Mouse (Mus musculus): ENCODE measurements around the gene Tfeb. TPM values are rescaled to one million over a fixed set of nuclear protein-coding genes. Genes with fewer than 3 reads are reported as not detected.

Tfeb gene
- polyA plus RNA-seq, 1 experiment from 2014 or later = 5.3 TPM

GRCm38 (mm10) chr17:47698156-47698555 lies 38.7 kb upstream of the Tfeb start:
- Histone ChIP-seq H3K9ac (no peak overlapping the region), H3K9me3 (replicated peaks) (no peaks in the 10 kb centered on the region), H3K27ac (replicated peaks) (no peak overlapping the region), H3K4me1 (replicated peaks) (peaks cover 38% of the 10 kb centered on the region), H3K4me3 (replicated peaks) (no peak overlapping the region), H3K4me2 (no peak overlapping the region), H3K27me3 (peaks cover 68% of the 10 kb centered on the region), H3K36me3 (replicated peaks) (no peaks in the 10 kb centered on the region)
- ATAC-seq (ENCODE audit: insufficient read depth) = no peak
- 69% methylated on average over 10 of the region's 10 CpGs for WGBS (ENCODE audit: insufficient replicate concordance)

GRCm38 (mm10) chr17:47699055-47699454 lies 37.8 kb upstream of the Tfeb start:
- Histone ChIP-seq H3K27ac (replicated peaks) (peak overlapping the region; percentile 41; the same call in 1 of the 2 replicates), H3K9me3 (replicated peaks) (no peaks in the 10 kb centered on the region), H3K4me2 (no peak overlapping the region), H3K9ac (no peak overlapping the region), H3K27me3 (peaks cover 67% of the 10 kb centered on the region), H3K36me3 (replicated peaks) (no peaks in the 10 kb centered on the region), H3K4me3 (replicated peaks) (no peak overlapping the region), H3K4me1 (replicated peaks) (peaks cover 33% of the 10 kb centered on the region)
- ATAC-seq (ENCODE audit: insufficient read depth) = no peak
- 60% methylated on average over 2 of the region's 2 CpGs for WGBS (ENCODE audit: insufficient replicate concordance)

- Histone ChIP-seq H3K4me2 (no peak overlapping the region), H3K4me3 (replicated peaks) (no peak overlapping the region), H3K27ac (replicated peaks) (no peak overlapping the region), H3K4me1 (replicated peaks) (peaks cover 14% of the 10 kb centered on the region), H3K9me3 (replicated peaks) (no peaks in the 10 kb centered on the region), H3K36me3 (replicated peaks) (no peaks in the 10 kb centered on the region), H3K27me3 (peaks cover 63% of the 10 kb centered on the region), H3K9ac (no peak overlapping the region)
- WGBS (ENCODE audit: insufficient replicate concordance) = 68% methylated on average over 9 of the region's 9 CpGs
- no peak for ATAC-seq (ENCODE audit: insufficient read depth)
Measured at GRCm38 (mm10) chr17:47701793-47702192, 35.0 kb upstream of the Tfeb start.

- H3K27ac ChIP-seq (replicated peaks) = no peak overlapping the region
- 40% methylated on average over 28 of the region's 28 CpGs for WGBS (ENCODE audit: insufficient replicate concordance)
- H3K4me1 ChIP-seq (replicated peaks) = peaks cover 14% of the 10 kb centered on the region
- H3K4me2 ChIP-seq = no peak overlapping the region
- ATAC-seq (ENCODE audit: insufficient read depth) = no peak; the same call in 1 of the 2 replicates
- H3K9ac ChIP-seq = no peak overlapping the region
- no peaks in the 10 kb centered on the region for H3K9me3 ChIP-seq (replicated peaks)
- H3K27me3 ChIP-seq = peaks cover 60% of the 10 kb centered on the region
- no peaks in the 10 kb centered on the region for H3K36me3 ChIP-seq (replicated peaks)
- no peak overlapping the region for H3K4me3 ChIP-seq (replicated peaks)
Measured at GRCm38 (mm10) chr17:47702548-47703345, 34.1 kb upstream of the Tfeb start.

- peaks cover 14% of the 10 kb centered on the region for H3K4me1 ChIP-seq (replicated peaks)
- H3K9ac ChIP-seq = no peak overlapping the region
- no peak for ATAC-seq (ENCODE audit: insufficient read depth)
- no peaks in the 10 kb centered on the region for H3K36me3 ChIP-seq (replicated peaks)
- no peaks in the 10 kb centered on the region for H3K9me3 ChIP-seq (replicated peaks)
- no peak overlapping the region for H3K4me2 ChIP-seq
- no peak overlapping the region for H3K27ac ChIP-seq (replicated peaks)
- H3K4me3 ChIP-seq (replicated peaks) = no peak overlapping the region
- peaks cover 55% of the 10 kb centered on the region for H3K27me3 ChIP-seq
- 28% methylated on average over 20 of the region's 20 CpGs for WGBS (ENCODE audit: insufficient replicate concordance)
Measured at GRCm38 (mm10) chr17:47703556-47703955, 33.3 kb upstream of the Tfeb start.

- no peaks in the 10 kb centered on the region for H3K36me3 ChIP-seq (replicated peaks)
- H3K27me3 ChIP-seq = peaks cover 55% of the 10 kb centered on the region
- no peak for ATAC-seq (ENCODE audit: insufficient read depth)
- H3K4me3 ChIP-seq (replicated peaks) = no peak overlapping the region
- H3K4me1 ChIP-seq (replicated peaks) = peaks cover 19% of the 10 kb centered on the region
- no peak overlapping the region for H3K27ac ChIP-seq (replicated peaks)
- no peaks in the 10 kb centered on the region for H3K9me3 ChIP-seq (replicated peaks)
- WGBS (ENCODE audit: insufficient replicate concordance) = 67% methylated on average over 4 of the region's 4 CpGs
- H3K4me2 ChIP-seq = no peak overlapping the region
- no peak overlapping the region for H3K9ac ChIP-seq
Measured at GRCm38 (mm10) chr17:47704692-47705091, 32.1 kb upstream of the Tfeb start.

GRCm38 (mm10) chr17:47706196-47706595 lies 30.6 kb upstream of the Tfeb start:
- Histone ChIP-seq H3K27me3 (peaks cover 55% of the 10 kb centered on the region), H3K4me1 (replicated peaks) (0 out of 2 replicates have a peak, but pooled peaks cover 11% of the 10 kb centered on the region), H3K27ac (replicated peaks) (no peak overlapping the region), H3K9ac (no peak overlapping the region), H3K4me3 (replicated peaks) (no peak overlapping the region), H3K9me3 (replicated peaks) (no peaks in the 10 kb centered on the region), H3K36me3 (replicated peaks) (no peaks in the 10 kb centered on the region), H3K4me2 (no peak overlapping the region)
- ATAC-seq (ENCODE audit: insufficient read depth) = no peak
- 65% methylated on average over 1 of the region's 1 CpGs for WGBS (ENCODE audit: insufficient replicate concordance)

- no peak for ATAC-seq (ENCODE audit: insufficient read depth)
- H3K9me3 ChIP-seq (replicated peaks) = no peaks in the 10 kb centered on the region
- H3K27ac ChIP-seq (replicated peaks) = no peak overlapping the region
- peaks cover 40% of the 10 kb centered on the region for H3K27me3 ChIP-seq
- no peak overlapping the region for H3K9ac ChIP-seq
- no peak overlapping the region for H3K4me3 ChIP-seq (replicated peaks)
- H3K4me1 ChIP-seq (replicated peaks) = peaks cover 11% of the 10 kb centered on the region; the same call in 1 of the 2 replicates
- H3K4me2 ChIP-seq = no peak overlapping the region
- no peaks in the 10 kb centered on the region for H3K36me3 ChIP-seq (replicated peaks)
- 53% methylated on average over 3 of the region's 3 CpGs for WGBS (ENCODE audit: insufficient replicate concordance)
Measured at GRCm38 (mm10) chr17:47707961-47708360, 28.9 kb upstream of the Tfeb start.

- Histone ChIP-seq H3K9ac (no peak overlapping the region), H3K9me3 (replicated peaks) (no peaks in the 10 kb centered on the region), H3K36me3 (replicated peaks) (no peaks in the 10 kb centered on the region), H3K27me3 (peaks cover 30% of the 10 kb centered on the region), H3K4me1 (replicated peaks) (peaks cover 11% of the 10 kb centered on the region; the same call in 1 of the 2 replicates), H3K4me2 (no peak overlapping the region), H3K4me3 (replicated peaks) (no peak overlapping the region), H3K27ac (replicated peaks) (no peak overlapping the region)
- no peak for ATAC-seq (ENCODE audit: insufficient read depth)
- WGBS (ENCODE audit: insufficient replicate concordance) = 63% methylated on average over 4 of the region's 4 CpGs
Measured at GRCm38 (mm10) chr17:47708972-47709371, 27.9 kb upstream of the Tfeb start.

GRCm38 (mm10) chr17:47710036-47710435 lies 26.8 kb upstream of the Tfeb start:
- no peaks in the 10 kb centered on the region for H3K9me3 ChIP-seq (replicated peaks)
- H3K27ac ChIP-seq (replicated peaks) = no peak overlapping the region
- H3K9ac ChIP-seq = no peak overlapping the region
- WGBS (ENCODE audit: insufficient replicate concordance) = 35% methylated on average over 3 of the region's 3 CpGs
- H3K4me3 ChIP-seq (replicated peaks) = no peak overlapping the region
- no peaks in the 10 kb centered on the region for H3K36me3 ChIP-seq (replicated peaks)
- no peak overlapping the region for H3K4me2 ChIP-seq
- H3K27me3 ChIP-seq = peaks cover 20% of the 10 kb centered on the region
- peaks cover 11% of the 10 kb centered on the region; the same call in 1 of the 2 replicates for H3K4me1 ChIP-seq (replicated peaks)
- ATAC-seq (ENCODE audit: insufficient read depth) = no peak

- Histone ChIP-seq H3K36me3 (replicated peaks) (no peaks in the 10 kb centered on the region), H3K4me1 (replicated peaks) (peaks cover 11% of the 10 kb centered on the region; the same call in 1 of the 2 replicates), H3K27me3 (peaks cover 5% of the 10 kb centered on the region; the same call in 1 of the 2 replicates), H3K9me3 (replicated peaks) (no peaks in the 10 kb centered on the region), H3K4me3 (replicated peaks) (no peak overlapping the region), H3K27ac (replicated peaks) (no peak overlapping the region), H3K9ac (no peak overlapping the region), H3K4me2 (no peak overlapping the region)
- WGBS (ENCODE audit: insufficient replicate concordance) = 29% methylated on average over 6 of the region's 6 CpGs
- ATAC-seq (ENCODE audit: insufficient read depth) = no peak
Measured at GRCm38 (mm10) chr17:47711883-47712282, 24.9 kb upstream of the Tfeb start.
